Mouse (Mus musculus) spleen, adult 18-20 months (tissue): ENCODE measurements around the gene Smyd4.

Experiments
- DNase-seq, 2 experiments: peaks; one replicate each; pipeline ENCODE4 v3.0.0; 2022; ENCODE audit warnings: mixed read lengths in 2 of 2

The Smyd4 gene

DNA sequence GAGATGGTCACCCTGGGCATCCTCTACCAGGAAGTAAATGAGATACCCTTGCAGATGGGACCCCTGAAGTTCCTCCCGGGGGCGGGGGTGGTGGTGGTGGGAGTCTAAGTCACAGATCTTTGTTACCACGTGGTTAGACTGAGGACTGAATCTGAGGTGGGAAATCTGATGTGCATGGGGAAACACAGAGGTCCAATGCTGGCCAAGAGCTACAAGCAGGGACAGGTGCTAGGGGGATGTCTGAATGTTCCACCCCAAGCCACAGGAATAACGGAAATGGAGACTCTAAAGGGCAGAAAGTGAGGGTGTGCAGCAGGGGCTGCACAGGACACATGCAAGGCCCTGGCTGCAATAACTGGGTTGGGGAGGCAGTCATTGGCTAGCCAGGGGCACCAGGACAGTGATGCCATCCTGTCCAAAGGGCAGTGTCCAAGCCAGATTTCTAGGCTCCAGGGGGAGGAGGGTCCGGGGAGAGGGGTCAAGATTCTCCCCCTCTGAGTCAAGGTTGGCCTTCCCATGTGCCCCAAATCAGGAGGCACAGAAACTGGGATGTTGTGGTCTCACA, 72.7 kb downstream of the Smyd4 start:
- no peak for DNase-seq

- no peak for DNase-seq
These were observed 73.3 kb downstream of the Smyd4 start for GRCm38 (mm10) chr11:75421375-75422012.

DNA sequence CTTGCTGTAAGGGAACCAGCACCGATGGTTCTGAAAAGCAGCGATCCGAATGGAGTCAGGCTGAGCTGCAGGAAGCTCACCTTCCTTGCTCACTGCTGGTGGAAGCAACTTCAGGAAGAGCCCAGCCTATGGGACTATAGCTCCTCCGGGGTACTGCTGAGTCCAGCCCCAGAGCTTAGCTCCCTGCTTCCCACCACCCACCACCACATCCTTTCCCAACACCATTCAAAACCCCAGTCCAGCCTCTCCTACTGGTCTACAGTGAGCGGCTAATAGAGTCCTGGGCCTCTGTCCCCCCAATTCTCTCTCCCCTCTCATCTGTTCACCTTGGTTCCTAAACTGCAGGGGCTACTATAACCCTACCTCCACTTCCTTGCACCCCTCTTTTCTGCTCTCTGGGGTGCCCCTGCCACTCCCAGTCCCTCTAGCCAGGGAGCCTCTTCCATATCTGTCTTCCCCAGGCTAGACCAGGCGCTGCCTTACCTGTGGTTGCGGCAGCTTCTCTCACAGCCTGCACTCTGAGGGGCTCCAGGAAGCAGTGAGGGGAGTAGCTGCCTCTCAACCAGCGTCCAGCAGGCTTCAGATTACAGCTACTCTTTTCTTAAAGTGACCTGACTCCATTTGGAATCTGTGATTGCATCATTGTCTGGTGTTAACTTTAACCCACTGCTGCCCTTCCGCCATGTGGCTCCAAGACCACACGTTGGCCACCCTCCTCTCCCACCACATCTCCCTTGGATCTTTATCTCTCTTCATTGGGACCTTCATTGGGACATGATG, 74.0 kb downstream of the Smyd4 start, which contains the start of gene Serpinf1:
Gene Serpinf1 (minus strand): TSS at position 689 of the 780 bp plus-strand sequence.
- DNase-seq = no peak

- no peak for DNase-seq
These were observed 74.9 kb downstream of the Smyd4 start for GRCm38 (mm10) chr11:75423091-75423490.

DNA sequence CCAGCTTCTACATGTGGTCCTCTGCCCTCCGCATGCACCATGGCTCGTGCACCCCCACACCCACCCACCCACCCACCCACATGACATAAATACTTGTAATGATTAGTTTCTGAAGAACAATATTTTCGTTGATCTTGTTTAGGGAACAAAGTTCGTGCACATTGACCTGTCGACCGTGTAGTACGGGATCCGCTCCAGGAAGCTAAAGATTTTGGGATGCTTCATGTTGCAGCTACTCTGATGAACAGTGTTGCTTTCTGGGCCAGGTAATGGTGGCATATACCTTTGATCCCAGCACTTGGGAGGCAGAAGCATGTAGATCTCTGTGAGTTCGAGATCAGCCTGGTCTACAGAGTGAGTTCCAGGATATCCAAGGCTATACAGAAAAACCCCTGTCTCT, 75.8 kb downstream of the Smyd4 start:
- no peak for DNase-seq

- DNase-seq = no peak
These were observed 76.2 kb downstream of the Smyd4 start for GRCm38 (mm10) chr11:75424459-75424858.

DNA sequence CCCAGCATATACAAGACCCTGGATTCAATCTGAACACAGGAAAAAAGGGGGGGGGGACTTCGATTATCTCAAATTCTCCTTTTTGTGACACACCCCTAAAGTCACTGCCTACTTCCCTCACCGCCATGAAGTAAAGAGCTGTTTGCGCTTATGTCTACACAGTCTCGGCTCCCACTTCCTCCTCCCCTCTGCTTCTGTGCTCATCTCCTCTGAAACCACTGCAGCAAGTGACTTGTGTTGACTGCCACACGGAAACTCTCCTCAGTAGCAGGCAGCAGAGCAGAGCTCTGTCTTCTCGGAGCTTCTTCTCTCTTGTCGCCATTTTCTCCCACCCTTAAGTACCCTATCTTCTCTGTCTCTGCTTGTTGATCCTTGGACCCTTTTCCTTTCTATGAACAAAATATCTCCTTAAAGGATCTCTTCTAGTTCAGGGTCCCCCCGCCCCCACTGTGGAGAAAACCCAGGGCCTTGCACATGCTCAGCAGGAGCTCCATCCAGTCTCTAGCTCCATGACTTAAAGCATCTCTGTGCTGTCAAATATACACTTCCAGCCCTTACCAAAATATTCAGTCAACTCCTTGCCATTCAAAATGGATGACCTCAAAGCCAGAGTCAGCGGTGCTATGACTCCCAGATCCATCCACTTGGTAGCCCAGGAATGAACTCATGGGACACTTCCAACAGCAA, 80.9 kb downstream of the Smyd4 start:
- peak; percentile 44 to 53 for DNase-seq

DNA sequence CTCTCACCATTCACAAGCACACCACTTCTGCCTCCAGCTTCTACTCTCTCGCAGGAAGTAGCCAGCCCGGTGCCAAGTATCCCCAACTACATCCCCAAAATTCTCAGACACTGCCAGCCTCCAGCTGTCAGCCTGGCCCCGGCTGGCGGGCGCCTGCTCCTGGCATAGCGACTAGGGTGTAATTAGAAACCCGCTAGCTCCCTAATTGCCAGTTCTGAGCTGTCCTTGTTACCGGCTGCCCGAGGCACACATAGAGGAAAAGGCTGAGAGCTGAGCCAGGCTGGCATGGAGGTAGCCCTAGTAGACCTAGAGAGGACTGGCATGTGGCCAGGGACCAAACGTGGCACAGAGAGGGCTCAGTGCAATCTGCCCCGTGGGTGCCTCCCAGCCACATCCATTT, 83.1 kb downstream of the Smyd4 start:
- DNase-seq = no peak

DNA sequence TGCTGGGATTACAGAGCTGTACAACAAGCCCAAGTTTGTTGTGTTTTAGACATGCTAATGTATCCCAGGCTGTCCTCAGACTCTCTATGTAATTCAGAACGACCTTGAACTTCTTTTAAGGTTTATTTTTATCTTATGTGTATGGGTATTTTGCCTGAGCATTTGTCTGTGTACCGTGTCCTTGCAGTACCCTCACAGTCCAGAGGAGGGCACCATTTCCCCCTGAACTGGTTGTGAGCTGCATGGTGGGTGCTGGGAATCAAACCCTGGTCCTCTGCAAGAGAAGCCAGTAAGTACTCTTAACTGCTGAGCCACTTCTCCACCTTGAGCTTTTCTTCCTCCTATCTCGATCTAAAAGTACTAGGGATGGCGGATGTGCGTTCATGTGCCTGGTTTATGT, 85.9 kb downstream of the Smyd4 start:
- no peak for DNase-seq

GRCm38 (mm10) chr11:75438194-75438593, 90.0 kb downstream of the Smyd4 start:
- no peak for DNase-seq

- no peak for DNase-seq
These were observed 90.6 kb downstream of the Smyd4 start for GRCm38 (mm10) chr11:75438804-75439203.

- DNase-seq = no peak
These were observed 91.1 kb downstream of the Smyd4 start, which contains the start of gene Serpinf2 for GRCm38 (mm10) chr11:75439363-75439762. Serpinf2 (minus strand) TSS chr11:75439591.

- no peak for DNase-seq
These were observed 91.7 kb downstream of the Smyd4 start for GRCm38 (mm10) chr11:75439951-75440350.

GRCm38 (mm10) chr11:75441034-75441433, 92.8 kb downstream of the Smyd4 start:
- no peak for DNase-seq

DNA sequence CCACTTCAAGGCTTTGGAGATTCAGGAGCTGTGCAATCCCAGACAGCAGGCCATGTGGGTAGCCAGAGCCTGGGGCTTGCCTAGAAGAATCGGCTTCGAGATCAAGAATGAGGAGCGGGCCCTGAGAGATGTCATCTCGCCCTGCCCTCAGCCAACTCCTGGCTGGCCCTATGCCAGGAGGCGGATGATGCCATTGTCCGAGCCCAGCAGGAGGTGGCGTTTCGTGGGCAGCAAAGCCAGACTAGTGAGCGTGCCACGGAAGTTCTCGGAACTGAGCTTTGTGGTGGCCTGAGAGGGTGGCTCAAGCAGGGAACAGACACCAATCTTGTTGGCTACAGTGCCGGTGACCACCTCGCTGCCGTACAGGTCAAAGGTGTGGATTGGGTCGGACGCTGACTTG, 93.4 kb downstream of the Smyd4 start:
- no peak for DNase-seq

DNA sequence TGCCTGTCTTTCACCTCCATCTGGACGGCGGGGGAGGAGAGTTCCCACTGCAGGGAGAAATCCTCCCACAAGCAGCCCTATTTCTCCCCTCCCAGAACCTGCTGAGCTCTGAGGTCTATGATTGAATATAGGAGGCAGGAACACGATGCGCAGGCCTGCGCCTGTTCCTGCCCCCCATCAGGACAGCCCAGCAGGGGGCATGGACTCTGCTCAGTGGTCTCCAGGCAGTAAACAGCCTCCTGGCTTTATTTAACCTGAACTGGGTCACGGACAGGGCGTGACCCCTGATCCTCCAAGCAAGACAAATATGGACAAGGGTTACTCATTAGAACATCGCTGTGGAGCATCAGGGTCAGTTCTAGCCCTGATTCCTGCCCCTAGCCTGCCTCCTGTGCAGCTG, 95.5 kb downstream of the Smyd4 start:
- DNase-seq = no peak

GRCm38 (mm10) chr11:75448575-75448974, 100.3 kb downstream of the Smyd4 start:
- no peak for DNase-seq

GRCm38 (mm10) chr11:75449695-75450094, 101.5 kb downstream of the Smyd4 start:
- DNase-seq = no peak

- DNase-seq = no peak
These were observed 102.2 kb downstream of the Smyd4 start for GRCm38 (mm10) chr11:75450304-75450908.

- no peak for DNase-seq
These were observed 102.7 kb downstream of the Smyd4 start for GRCm38 (mm10) chr11:75450936-75451335.

DNA sequence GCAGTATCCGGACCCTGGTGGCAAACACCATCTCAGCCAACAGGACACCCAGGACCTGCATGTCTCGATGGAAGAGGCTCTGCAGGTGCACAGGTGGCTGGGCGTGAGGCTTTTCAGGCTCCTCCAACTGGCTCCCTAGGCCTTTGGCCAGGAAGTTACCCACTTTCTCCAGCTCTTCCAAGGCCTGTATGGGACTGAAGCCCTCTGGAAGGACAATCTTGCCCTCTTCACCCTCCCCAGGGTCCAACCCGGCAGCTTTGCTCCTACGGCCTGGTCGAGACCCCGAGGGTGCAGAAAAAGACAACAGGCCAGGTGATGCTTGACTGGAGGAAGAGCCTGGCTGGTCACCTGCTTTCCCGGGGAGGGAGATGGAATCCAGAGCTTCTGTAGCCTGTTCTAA, 103.8 kb downstream of the Smyd4 start:
- no peak for DNase-seq

GRCm38 (mm10) chr11:75452812-75453557, 104.8 kb downstream of the Smyd4 start:
- no peak for DNase-seq
